Mouse (Mus musculus): ENCODE measurements around the gene Myom3. TPM values are rescaled to one million over a fixed set of nuclear protein-coding genes. Genes with fewer than 3 reads are reported as not detected.
"Not testable (repeated sequence)": the region's sequence is repeated elsewhere in the genome, so short reads cannot be mapped to it uniquely, and the experiment has no call there.

The Myom3 gene
- 1 to 10 TPM; 1.4 to 1.5 TPM for total RNA-seq (2021)
- long read RNA-seq, experiment 1, partial matches to known transcripts = 0 of 1 reads
- long read RNA-seq, experiment 1, other reads (novel, unspliced or antisense) = 0 of 1 reads
- long read RNA-seq, experiment 2, partial matches to known transcripts = 0 of 1 reads
- long read RNA-seq, experiment 2, other reads (novel, unspliced or antisense) = 0 of 1 reads

DNA sequence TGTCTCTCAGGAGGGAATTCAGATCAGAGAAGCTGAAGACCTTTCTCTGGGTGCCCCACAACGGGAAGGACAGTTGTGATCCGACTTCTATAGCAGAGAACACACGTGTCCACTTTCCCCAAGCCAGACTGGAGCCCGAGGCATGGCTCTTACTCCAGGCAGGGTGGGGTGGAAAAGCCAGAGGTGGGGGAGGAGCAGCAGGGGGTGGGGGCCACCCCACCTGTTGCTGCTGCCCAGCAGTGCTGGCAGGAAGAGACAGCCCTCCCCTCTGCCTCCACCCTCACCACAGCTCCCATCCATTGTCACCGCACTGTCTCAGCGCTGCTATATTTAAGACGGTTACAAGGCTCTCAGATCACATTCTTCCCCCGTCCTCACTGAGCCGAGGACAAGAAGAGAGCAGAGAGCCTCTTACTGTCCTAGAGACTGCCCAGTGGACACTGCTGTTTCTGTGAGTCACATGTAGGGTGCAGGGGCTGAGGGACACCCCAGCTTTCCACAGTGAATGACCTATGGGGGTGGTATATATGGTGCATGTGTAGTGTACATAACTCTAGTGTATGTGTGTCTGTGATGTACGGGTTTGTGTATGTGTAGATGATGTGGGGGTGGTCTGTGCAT, at the start of gene Myom3:
Myom3 (plus strand) TSS at position 360 of the 621 bp plus-strand sequence.
- no peak for DNase-seq (ENCODE audit: low spot score in 2 of 2)

DNA sequence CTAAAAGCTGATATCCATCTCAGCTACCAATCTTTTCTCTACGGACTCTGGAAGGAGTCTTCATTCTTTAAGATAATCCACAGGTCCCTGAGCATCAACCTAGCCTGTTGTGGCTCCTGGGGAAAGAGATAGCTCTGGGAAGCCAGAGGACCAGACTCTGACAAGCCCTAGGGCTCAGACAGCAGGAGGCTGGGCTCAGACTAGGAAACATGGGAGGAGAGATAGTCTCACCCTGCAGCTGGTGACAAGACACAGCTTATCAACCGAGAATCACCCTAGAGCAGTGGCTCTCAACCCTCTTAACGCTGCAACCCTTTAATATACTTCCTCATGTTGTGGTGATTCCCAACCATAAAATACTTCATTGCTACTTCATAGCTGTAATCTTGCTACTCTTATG, 49.1 kb upstream of the Myom3 start:
- no peak for DNase-seq (ENCODE audit: low spot score in 2 of 2)

DNA sequence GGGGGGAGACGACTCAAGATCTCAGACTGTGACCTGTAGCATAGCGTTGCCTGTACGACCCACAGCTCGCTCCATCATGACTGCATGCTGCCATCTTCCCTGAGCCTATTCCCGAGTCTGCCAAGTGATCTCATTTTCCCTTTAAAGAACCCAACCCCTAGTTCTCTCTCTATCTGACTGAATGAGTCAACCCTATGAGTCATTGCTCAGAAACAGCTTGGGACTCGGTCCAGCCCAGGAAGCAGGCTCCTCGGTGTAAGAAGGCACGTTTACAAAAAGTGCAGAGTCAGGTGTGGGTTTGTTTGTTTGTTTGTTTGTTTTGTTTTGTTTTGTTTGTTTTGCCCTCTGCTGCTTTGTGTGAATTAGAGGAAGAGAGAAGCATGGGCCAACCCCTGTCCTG, 44.7 kb upstream of the Myom3 start:
- no peak for DNase-seq (ENCODE audit: low spot score in 2 of 2)

DNA sequence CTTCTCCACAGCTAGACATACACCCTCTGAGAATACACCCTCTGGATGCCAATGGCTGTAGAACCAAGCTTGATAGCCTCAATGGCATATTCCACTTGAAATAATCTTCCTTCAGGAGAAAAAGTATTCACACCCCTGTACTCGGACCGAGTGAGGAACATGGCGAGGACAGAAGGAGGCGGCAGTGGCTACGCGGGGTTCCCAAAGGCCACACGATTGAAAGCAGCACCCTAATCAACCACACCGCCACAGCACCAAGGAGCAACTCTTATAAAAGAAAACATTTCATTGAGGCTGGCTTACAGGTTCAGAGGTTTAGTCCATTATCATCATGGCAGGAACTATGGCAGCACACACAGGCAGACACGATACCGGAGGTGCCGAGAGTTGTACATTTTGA, 43.1 kb upstream of the Myom3 start:
- not testable (repeated sequence) for DNase-seq (ENCODE audit: low spot score in 2 of 2)

DNA sequence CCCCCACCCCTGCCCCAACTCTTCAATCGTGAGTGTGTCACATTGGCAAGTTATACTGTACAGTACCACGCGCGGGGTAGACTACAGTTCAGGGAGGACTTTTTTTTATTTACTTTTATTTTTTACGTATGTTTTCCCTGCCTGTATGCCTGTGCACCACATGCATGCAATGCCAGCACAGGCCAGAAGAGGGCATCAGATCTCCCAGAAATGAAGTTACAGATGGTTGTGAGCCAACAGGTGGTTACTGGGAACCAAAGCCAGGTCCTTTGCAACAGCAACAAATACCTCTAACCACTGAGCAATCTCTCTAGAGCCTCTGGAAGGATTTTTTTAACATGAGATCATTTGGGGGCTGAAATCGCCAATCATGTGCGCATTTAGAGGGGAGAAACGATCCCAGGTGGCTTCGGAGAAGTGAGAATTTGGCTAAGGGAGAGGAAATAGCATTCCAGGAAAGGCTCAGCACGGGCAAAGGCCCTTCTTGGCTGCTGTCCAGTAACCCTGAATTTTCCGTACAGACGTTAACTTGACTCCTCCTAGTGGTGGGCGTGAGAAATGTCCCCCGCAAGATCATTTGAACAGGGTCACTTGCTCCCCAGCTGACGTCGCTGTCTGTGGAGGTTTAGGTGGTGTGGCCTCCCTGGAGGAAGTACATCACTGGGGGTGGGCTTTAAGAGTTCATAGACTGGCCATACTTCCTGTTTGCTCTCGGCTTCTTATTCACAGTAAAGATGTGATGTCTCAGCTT, 36.8 kb upstream of the Myom3 start:
- no peak for DNase-seq (ENCODE audit: low spot score in 2 of 2)

DNA sequence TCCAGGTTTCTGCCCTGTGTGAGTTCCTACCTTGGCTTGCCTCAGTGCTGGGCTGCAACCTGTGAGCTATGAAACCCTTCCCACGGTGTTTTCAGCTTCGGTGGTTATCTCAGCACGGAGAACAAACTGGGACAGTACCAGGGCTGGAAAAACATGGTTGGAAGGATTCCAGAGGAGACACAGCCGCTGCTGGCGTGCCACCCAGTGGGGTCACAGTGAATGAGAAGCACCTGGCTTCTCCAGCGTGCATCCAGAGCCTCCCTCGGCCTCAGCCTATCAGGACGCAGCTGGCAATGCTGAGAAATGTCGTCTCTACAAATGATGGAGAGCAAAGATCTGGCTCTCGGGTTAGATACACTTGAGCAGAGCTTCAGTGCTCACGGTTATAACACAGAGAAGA, 33.1 kb upstream of the Myom3 start:
- DNase-seq (ENCODE audit: low spot score in 2 of 2) = no peak

DNA sequence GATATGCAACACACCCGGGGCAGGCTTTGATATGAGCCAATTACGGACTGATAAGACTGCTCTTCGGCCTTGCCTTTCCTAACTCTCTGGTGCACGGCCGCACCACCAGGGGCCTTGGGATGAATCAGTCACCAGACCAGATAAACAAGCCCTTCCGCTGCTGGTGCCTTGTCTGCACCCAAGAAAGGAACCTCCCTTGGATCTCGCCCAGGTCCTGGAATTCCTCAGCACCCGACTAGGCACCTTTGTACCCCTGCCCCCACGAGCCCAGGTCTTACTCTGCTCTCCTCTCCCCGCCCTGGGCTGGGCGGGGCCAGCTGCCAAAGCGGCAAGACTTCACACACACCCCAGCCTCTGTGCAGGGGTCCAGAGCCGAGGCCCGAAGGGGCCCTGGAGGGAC, 31.7 kb upstream of the Myom3 start, which contains the start of gene Il22ra1:
Il22ra1 (plus strand) TSS at position 356 of the 400 bp plus-strand sequence.
- DNase-seq (ENCODE audit: low spot score in 2 of 2) = no peak

DNA sequence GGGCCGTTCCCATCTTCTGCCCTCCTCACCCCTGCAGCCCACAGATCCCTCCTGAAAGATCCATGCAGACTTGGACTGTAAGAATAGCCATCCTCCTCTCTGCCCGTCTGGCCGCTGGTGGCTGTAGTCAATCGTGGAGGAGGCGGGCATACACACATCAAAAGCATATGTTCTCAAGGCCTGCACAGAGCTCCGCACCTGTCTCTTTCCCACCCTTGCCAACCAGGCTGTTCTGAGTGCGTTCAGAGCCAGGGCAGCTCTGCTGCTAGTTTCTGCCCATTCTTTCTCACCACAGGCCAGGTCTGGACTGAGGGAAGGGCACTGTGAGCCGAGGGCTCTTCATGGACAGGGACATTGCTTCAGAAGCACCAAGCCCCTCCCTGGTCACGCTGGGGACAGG, 29.3 kb upstream of the Myom3 start:
- peak in 1 of 2 experiments; percentile 41 for DNase-seq (ENCODE audit: low spot score in 2 of 2)

DNA sequence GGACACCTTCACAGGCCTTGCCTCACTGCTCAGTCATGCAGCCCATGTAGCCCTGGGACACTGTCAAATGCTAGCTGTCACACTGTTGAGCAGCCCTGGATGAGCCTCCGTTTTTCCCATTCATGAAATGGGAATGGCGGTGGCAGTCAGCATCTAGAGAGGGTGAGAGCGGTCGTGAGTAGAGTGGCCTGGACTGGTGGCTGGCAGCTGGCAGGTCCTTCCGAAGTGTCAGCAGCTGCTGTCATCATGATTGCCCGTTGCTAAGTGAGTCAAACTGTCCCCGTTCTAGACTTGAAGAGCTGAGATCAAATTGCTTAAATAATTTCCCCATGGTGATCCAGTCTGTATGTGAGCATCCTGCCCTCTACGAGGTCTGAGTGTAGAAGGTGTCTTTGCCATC, 28.6 kb upstream of the Myom3 start:
- DNase-seq (ENCODE audit: low spot score in 2 of 2) = no peak

DNA sequence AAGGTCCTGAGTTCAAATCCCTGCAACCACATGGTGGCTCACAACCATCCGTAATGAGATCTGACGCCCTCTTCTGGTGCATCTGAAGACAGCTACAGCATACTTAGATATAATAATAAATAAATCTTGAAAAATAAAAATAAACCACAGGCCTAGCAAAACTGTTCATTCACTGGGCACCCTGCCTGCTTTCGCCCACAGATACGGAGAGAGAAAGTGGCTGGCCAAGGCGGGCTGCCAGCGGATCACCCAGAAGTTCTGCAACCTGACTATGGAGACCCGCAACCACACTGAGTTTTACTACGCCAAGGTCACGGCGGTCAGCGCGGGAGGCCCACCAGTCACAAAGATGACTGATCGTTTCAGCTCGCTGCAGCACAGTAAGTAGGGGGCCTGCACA, 25.6 kb upstream of the Myom3 start:
- DNase-seq (ENCODE audit: low spot score in 2 of 2) = no peak

DNA sequence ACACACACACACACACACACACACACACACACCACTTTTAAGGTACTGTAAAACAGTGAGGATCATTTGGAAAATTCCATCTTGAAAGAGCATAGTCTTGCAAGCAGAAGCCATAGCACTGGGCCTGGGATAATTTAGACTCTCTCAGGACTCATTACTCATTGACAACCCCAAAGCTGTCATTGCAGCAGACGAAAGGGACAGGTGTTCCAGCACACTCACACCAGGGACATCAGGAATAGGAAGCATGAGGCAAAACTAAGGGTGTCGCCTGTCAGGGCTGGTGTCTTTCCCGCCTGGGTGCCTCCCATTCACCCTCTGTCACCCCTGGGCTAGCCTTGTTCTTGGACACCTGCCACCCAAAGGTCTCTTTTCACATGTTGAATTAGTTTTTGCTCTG, 22.6 kb upstream of the Myom3 start:
- no peak for DNase-seq (ENCODE audit: low spot score in 2 of 2)

DNA sequence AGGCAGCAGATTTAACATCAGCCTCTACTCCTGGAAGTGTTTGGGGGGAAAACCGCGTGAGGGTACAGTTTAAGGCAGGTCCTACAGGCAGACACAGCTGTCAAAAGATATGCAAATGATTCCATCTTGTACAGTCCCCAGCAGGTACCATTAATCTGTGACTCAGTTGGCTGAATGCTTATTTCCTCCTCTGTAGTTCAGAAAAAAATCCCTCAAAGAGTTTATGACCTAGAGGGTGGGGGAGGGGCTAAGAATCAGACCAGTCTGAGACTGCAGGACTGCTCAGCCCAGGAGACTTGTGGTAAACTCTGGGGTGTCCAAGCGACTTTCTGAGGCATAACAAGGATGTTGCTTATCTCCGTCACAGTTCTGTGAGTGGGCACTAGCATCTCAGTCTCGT, 21.3 kb upstream of the Myom3 start:
- DNase-seq (ENCODE audit: low spot score in 2 of 2) = no peak

DNA sequence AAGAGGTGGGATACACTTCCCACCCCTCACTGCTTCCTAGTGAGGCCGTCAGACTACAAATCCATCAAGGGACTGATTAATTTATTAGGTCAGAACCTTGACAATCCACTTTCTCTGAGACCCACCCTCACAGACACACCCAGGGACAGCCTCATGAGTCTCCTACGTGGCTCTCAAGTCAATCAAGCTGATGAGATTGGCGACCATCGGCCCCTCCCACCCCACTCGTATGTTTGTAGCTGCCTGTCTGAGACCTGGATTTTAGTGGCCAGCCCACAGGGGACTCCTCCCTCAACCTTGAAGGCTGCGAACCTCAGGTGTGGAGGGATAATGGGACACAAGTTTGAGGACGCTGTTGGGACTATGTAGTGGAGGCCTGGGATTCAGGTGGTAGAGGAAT, 20.4 kb upstream of the Myom3 start:
- DNase-seq (ENCODE audit: low spot score in 2 of 2) = no peak

DNA sequence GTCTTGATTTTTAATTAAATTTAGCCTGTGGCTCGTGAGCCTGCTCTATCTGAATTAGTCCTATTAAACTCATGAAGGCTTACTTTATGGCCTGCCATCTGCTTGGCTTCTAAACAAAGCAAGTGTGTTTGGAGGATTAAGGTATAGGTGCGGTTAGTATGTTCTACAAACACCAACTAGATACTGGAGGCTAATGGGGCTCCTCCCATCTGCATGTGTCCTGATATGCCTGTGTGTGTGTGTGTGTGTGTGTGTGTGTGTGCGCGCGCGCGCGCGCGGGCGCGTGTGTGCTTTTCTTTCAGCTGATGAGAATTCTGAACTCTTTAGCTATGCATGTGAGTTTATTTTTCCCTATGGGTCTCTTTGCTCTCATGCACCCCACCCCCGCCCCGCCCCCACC, 19.8 kb upstream of the Myom3 start:
- no peak for DNase-seq (ENCODE audit: low spot score in 2 of 2)

DNA sequence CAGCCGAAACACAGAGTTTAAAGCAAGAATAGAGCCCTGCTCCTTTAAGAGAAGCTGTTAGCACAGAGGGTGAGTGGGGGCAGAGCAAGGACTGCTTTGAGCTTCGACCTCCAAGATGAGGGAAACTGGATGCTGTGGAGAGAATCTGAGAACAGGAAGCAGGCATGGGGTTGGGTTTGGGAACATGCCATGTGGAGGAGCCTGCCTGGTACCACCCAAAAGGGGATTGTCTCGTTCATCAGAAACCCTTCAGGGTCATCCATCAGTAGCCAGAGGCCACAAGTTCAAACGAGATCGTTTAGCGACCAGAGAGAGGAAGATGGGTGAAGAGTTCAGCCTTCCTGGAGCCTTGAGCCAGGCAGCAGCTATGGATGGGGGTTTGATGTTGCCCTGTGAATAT, 16.0 kb upstream of the Myom3 start:
- no peak for DNase-seq (ENCODE audit: low spot score in 2 of 2)

DNA sequence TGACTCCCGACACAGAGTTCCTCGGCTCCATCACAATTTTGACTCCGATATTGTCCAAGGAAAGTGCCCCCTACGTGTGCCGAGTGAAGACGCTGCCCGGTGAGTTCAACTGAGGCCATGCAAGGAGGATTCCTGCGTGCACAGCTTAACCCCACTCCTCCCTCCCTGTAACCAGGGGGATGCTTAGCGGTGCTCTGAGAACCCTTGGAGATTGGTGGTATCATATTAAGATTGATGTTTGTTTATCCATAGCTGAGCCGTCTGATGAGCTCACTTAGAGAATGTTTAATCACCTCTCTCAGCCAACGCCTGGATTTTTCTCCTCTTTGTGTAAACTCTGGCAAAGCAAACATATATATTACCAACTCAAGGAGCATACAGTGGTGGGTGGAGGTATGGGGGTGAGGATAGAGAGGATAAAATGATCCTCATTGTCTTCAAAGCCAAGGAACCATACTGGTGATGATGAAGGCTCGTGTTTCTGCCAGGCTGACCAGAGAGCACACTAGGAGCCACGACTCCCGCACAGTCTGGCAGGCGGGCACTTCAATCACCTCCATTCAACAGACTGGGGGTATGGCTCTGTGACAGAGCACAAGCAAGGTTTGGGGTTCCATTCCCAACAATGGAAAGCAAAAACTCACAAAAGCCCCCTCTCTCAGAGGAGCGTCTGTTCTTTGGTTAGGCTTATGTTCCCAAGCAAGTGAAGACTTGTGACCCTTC, 14.6 kb upstream of the Myom3 start:
- DNase-seq (ENCODE audit: low spot score in 2 of 2) = no peak

DNA sequence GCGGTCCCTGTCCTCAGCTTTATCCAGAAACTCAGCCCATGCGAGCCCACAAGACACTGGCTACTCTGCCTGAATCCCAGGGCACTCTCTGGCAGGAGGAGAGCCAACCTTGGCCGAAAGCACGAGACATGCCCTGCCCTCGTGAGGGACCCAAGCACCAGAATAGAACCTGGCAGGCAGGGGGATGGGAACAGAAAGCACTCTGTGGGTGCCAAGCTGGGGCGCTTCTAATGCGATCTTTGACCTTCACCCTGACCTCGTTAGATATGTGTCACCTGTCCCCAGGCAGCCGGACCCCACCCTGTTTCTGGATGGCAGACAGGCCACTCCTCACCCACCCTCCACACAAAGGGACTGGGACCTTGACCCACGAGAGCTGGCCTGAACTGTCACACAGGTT, 13.9 kb upstream of the Myom3 start:
- no peak for DNase-seq (ENCODE audit: low spot score in 2 of 2)

DNA sequence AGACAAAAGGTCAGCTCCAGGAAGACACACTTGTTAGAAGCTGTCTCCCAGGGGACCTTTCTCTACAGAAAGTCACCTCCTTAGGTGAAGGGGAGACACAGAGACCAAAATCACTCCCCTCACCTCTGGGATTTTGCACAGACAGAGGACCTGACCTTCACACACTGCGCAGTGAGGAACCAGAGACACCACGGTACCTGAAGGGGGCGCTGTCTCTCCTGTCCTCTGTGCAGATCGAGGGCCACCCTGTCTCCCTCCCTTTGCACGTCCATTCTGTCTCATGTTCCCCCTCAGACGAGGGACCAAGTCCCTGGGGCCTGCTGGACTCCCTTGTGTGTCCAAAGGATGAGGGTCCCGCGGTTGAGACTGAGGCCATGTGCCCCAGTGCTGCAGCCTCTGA, 8.6 kb upstream of the Myom3 start:
- DNase-seq (ENCODE audit: low spot score in 2 of 2) = no peak

DNA sequence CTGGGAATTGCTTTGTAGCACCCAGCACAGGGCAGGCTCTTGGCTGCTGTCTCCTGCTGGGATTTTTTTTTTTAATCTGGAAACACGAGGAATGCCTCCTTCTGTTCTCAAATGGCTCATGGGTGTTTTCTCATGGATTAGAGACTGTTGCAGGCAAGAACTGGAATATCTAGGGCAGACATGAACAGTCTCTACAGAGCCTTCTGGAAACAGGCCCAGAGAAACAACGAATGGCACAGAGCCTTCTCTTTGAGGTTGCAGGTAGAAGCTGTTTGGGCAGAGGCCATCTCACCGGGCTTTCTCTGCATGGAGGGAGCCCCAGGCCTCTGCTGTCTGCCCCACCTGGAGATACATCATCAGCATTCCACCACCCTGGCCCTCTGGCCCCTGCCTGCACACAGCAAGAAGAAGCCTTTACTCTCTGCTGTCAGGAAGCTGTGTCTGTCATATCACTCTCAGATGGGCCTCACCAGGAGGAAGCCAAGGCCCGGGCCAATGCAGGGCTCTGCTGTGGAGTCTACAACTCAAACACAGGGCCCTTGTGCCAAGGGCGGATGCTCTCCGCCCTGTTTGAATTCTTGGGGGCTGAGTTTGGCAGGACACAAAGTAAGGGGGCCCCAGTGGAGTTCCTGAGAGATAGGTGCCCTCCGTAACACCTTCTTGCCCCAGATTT, 7.3 kb upstream of the Myom3 start:
- no peak for DNase-seq (ENCODE audit: low spot score in 2 of 2)

DNA sequence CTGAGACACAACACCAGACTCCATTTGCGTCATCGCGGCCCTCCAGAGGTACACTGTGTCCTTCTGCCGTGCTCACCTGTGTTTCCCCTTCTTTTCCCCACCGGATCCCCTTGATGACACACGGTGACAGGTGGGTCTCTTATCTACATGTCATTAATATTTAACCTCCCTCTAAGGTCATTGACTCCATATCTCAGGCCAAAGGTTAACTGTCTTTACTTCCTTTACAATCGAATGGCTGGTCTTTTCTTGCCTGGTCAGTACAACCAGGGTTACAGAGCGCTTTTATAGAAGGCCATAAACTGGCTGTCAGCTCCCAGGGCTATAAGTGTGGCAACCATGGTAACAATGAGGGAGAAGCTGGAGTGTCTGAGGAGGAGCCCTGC, 6.7 kb upstream of the Myom3 start:
- no peak for DNase-seq (ENCODE audit: low spot score in 2 of 2)

DNA sequence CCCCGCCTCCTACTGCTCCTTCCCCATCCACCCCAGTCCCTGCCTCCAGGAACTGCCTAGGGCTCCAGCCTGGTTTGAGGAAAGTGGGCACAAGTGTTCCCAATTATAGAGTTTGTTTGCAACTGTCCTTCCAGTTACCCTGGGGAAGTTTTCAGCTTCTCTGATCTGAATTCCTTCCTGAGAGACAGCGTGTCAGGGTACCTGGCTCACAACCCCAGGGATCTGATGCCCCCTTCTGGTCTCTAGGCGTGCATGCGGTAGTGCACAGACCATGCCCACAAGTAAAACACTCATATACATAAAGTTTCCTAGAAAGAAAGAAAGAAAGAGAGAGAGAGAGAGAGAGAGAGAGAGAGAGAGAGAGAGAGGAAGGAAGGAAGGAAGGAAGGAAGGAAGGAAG, 1.2 kb upstream of the Myom3 start:
- DNase-seq (ENCODE audit: low spot score in 2 of 2) = no peak

DNA sequence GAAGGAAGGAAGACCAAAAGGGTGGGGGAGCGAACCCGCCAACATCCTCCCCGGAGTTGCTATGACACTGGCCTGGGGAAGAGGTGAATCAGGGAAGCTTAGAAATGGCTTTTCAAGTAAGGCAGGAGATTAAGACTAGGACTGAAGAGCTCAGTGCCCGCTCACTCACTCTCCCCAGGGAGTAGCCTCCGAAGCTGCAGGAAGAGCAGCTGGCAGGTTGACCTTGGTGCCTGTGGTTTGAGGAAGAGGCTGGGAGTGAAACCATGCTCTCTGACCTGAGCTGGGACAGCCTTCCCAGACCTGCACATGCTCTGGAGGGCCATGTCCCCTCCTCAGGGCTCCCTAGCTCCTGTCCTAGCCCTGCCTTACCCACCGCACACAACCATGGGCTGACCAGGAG, 690 bp upstream of the Myom3 start:
- no peak for DNase-seq (ENCODE audit: low spot score in 2 of 2)

Measured in layer of hippocampus, postnatal 14 days (tissue).